8 mouse cellular contexts compared by ENCODE assay signal in genomic region chr8:87700321-87700720, GRCm38 (mm10).
DNase-seq lines count a peak whose midpoint lies in the region; ATAC-seq and TF ChIP-seq lines count a peak whose summit lies in the region.
"Had no signal": no experiment of that assay in that cellular context is flagged by ENCODE, and none has a peak within 500 bp of the region (broad histone marks: within the 10 kb centered on the region; RNA-seq: fewer than 3 reads in every experiment).

No protein-coding gene starts in this region.

- no peaks in the 10 kb centered on the region for H3K27me3 ChIP-seq in kidney, embryonic 14.5 days (ENCODE audit: control insufficient read depth, insufficient read depth, low read length)
- no peaks in the 10 kb centered on the region for H3K27me3 ChIP-seq in cerebellum, adult 2 months (ENCODE audit: control insufficient read depth, insufficient read depth, low read length)
- H3K27me3 ChIP-seq in forebrain, embryonic 10.5 days (ENCODE audit: poor library complexity, severe bottlenecking), result no peaks in the 10 kb centered on the region

- H3K4me2 ChIP-seq in kidney, embryonic 14.5 days (replicated peaks; ENCODE audit: low read depth, low read length), result no peak overlapping the region

- H3K9me3 ChIP-seq in kidney, embryonic 14.5 days (ENCODE audit: control insufficient read depth, low read length), result no peaks in the 10 kb centered on the region
- no peaks in the 10 kb centered on the region for H3K9me3 ChIP-seq in forebrain, embryonic 10.5 days

- H3K9ac ChIP-seq in kidney, embryonic 14.5 days (ENCODE audit: low read depth, low read length), result no peak overlapping the region

- WGBS in kidney, embryonic 14.5 days, result 56% methylated on average over 12 of the region's 12 CpGs
- WGBS in cerebellum, adult 2 months, result 94% methylated on average over 12 of the region's 12 CpGs
- 57% methylated on average over 12 of the region's 12 CpGs for WGBS in forebrain, embryonic 10.5 days

- H3K4me3 ChIP-seq in kidney, embryonic 14.5 days (ENCODE audit: low read length), result no peak overlapping the region
- H3K4me3 ChIP-seq in cerebellum, adult 2 months (replicated peaks; ENCODE audit: insufficient read depth, low read depth, low read length), result no peak overlapping the region
- H3K4me3 ChIP-seq in forebrain, embryonic 10.5 days, result no peak overlapping the region
- H3K4me3 ChIP-seq: erythroblast, embryonic 14.5 days had no signal

- no peak for TF ChIP-seq CTCF in cerebellum, adult 2 months (IDR thresholded peaks at IDR 0.05; ENCODE audit: borderline replicate concordance, insufficient read depth, low read depth, low read length)

- H3K4me1 ChIP-seq in kidney, embryonic 14.5 days (ENCODE audit: control insufficient read depth, insufficient read depth, low read length), result peaks cover 7% of the 10 kb centered on the region
- H3K4me1 ChIP-seq in cerebellum, adult 2 months (ENCODE audit: control insufficient read depth, insufficient read depth, low read length), result peaks cover 32% of the 10 kb centered on the region
- peaks cover 64% of the 10 kb centered on the region for H3K4me1 ChIP-seq in forebrain, embryonic 10.5 days

- ATAC-seq in kidney, embryonic 14.5 days (ENCODE audit: low FRiP score, low TSS enrichment), result no peak

- TF ChIP-seq POLR2A in cerebellum, adult 2 months (IDR thresholded peaks at IDR 0.05; ENCODE audit: borderline replicate concordance, insufficient read depth, low read length), result no peak

- no peak overlapping the region for H3K27ac ChIP-seq in kidney, embryonic 14.5 days (ENCODE audit: low read depth, low read length)
- H3K27ac ChIP-seq in cerebellum, adult 2 months (ENCODE audit: insufficient read depth, low read length), result no peak overlapping the region
- no peak overlapping the region for H3K27ac ChIP-seq in forebrain, embryonic 10.5 days

- no peaks in the 10 kb centered on the region for H3K36me3 ChIP-seq in kidney, embryonic 14.5 days (ENCODE audit: control insufficient read depth, insufficient read depth, low read length)
- H3K36me3 ChIP-seq in forebrain, embryonic 10.5 days (replicated peaks), result peaks cover 20% of the 10 kb centered on the region

- DNase-seq in kidney, adult 9 months, result peak; percentile 10
- DNase-seq in ES-CJ7 (ENCODE audit: low read depth, low spot score), result peak; percentile 89
- peak; percentile 36 for DNase-seq in c-Kit-positive CD71-negative TER-119-negative erythroid progenitor cells, embryonic 14.5 days (ENCODE audit: low read depth)
- DNase-seq in lung, postnatal 14 days, result peak; percentile 61
- no peak for DNase-seq in cerebellum, adult 2 months
- no peak for DNase-seq in forebrain, embryonic 10.5 days (ENCODE audit: extremely low spot score, low spot score)

Comparison
In these comparisons a context has a peak if more than half of its experiments do, and no peak if none do; other contexts are left out.
1. DNase-seq: peak in kidney, adult 9 months (single experiment), ES-CJ7 (single experiment), c-Kit-positive CD71-negative TER-119-negative erythroid progenitor cells, embryonic 14.5 days (single experiment) and lung, postnatal 14 days (single experiment); none in cerebellum, adult 2 months (0 of 2) and forebrain, embryonic 10.5 days (single experiment).